Mouse (Mus musculus): ENCODE data around the gene Gm20458.

Gm20458 gene

GRCm38 (mm10) chr2:164435216-164436090 is 25.3 kb upstream of the Gm20458 start:
- DNase-seq, result no peak

GRCm38 (mm10) chr2:164436215-164436913 is 24.4 kb upstream of the Gm20458 start:
- DNase-seq, result peak in 1 of 2 experiments; percentile 28

- DNase-seq, result peak in 1 of 2 experiments; percentile 16
These were observed 23.8 kb upstream of the Gm20458 start for GRCm38 (mm10) chr2:164436961-164437360.

GRCm38 (mm10) chr2:164437710-164438109 is 23.1 kb upstream of the Gm20458 start:
- DNase-seq, result no peak

- DNase-seq, result no peak
These were observed 22.5 kb upstream of the Gm20458 start for GRCm38 (mm10) chr2:164438257-164438656.

GRCm38 (mm10) chr2:164439001-164439421 is 21.8 kb upstream of the Gm20458 start:
- DNase-seq, result peak; percentile 22 to 28

GRCm38 (mm10) chr2:164440314-164440713 is 20.5 kb upstream of the Gm20458 start:
- DNase-seq, result no peak

GRCm38 (mm10) chr2:164441155-164441554 is 19.6 kb upstream of the Gm20458 start:
- no peak for DNase-seq

- DNase-seq, result no peak
These were observed 19.0 kb upstream of the Gm20458 start for GRCm38 (mm10) chr2:164441731-164442130.

GRCm38 (mm10) chr2:164442315-164443050 is 18.3 kb upstream of the Gm20458 start:
- DNase-seq, result no peak

- peak; percentile 29 to 38 for DNase-seq
These were observed 17.7 kb upstream of the Gm20458 start for GRCm38 (mm10) chr2:164443051-164443437.

GRCm38 (mm10) chr2:164443460-164444000 is 17.2 kb upstream of the Gm20458 start, which contains the start of gene Sdc4:
Sdc4 (minus strand) TSS chr2:164443887.
- DNase-seq, result no peak

- DNase-seq, result no peak
These were observed 16.1 kb upstream of the Gm20458 start for GRCm38 (mm10) chr2:164444701-164445100.

GRCm38 (mm10) chr2:164445399-164446085 is 15.2 kb upstream of the Gm20458 start:
- DNase-seq, result no peak

- no peak for DNase-seq
These were observed 14.7 kb upstream of the Gm20458 start for GRCm38 (mm10) chr2:164446086-164446469.

- no peak for DNase-seq
These were observed 12.6 kb upstream of the Gm20458 start for GRCm38 (mm10) chr2:164448140-164448539.

- DNase-seq, result no peak
These were observed 11.8 kb upstream of the Gm20458 start for GRCm38 (mm10) chr2:164448921-164449320.

- DNase-seq, result no peak
These were observed 11.3 kb upstream of the Gm20458 start for GRCm38 (mm10) chr2:164449341-164450042.

GRCm38 (mm10) chr2:164452000-164452676 is 8.6 kb upstream of the Gm20458 start:
- DNase-seq, result no peak

- no peak for DNase-seq
These were observed 7.6 kb upstream of the Gm20458 start for GRCm38 (mm10) chr2:164453047-164453757.
